Mouse (Mus musculus) bone marrow macrophage, adult 2 months (primary cell): ENCODE results near the gene Sit1.

Experiments used
- CTCF ChIP-seq: IDR thresholded peaks from 2 replicates; pipeline ENCODE4 v1.5.1; 2012; ENCODE audit warnings: low read depth, mild to moderate bottlenecking, low read length, moderate library complexity
- POLR2A ChIP-seq: IDR thresholded peaks from 2 replicates; pipeline ENCODE4 v1.6.1; 2012; ENCODE audit warnings: mild to moderate bottlenecking, low read depth, low read length, borderline replicate concordance

DNA sequence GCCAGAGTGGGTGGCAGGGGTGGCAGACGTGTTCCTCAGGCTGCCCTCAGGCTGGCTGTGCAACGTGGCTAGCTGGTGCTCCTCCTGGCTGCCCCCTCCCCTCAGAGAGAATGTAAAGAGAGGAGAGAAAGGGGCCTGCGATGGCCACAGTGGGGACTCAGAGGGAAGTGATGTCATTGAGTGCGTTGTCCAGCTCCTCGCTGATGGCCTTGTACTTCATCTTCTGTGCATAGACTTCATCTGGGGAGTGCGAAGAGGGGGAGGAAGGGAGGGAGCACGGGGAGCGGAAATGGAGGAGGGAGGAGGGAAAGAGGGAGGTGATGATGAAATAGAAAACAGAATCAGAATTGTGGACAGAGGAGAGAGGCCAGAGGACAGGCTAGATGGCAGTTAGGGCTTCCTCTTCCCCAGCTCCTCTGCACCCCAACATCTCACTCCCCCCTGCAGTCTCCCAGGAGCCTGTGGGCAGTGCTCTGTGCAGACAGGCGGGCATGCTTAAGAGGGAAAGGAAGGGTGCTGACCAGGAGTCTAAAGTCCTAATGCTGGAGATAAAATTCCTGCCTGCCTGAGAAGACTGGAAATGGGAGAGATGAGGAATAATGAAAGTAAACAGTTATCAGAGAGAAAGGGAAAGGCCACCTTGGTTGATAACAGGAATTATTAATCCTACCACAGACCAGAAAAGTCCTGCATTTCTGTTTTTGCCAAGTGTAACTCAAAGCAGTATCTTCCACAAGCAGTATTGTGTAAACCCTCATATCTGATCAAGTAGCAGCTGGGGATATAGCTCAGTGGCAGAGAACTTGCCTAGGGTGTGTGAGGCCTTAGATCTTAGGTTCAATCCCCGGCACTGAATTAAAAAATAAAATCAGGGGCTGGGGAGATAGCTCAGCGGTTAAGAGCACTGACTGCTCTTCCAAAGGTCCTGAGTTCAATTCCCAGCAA is 32.5 kb upstream of the Sit1 start:
- TF ChIP-seq CTCF (no peak), POLR2A (no peak)
